Mouse (Mus musculus) urinary bladder, postnatal 4 days (tissue): ENCODE data around the gene Dusp27.

ENCODE experiments used
- DNase-seq, 2 experiments: peaks; one replicate each; pipeline ENCODE4 v3.0.0; 2021 to 2022; ENCODE audit warnings: low spot score in 2 of 2

Gene Dusp27

DNA sequence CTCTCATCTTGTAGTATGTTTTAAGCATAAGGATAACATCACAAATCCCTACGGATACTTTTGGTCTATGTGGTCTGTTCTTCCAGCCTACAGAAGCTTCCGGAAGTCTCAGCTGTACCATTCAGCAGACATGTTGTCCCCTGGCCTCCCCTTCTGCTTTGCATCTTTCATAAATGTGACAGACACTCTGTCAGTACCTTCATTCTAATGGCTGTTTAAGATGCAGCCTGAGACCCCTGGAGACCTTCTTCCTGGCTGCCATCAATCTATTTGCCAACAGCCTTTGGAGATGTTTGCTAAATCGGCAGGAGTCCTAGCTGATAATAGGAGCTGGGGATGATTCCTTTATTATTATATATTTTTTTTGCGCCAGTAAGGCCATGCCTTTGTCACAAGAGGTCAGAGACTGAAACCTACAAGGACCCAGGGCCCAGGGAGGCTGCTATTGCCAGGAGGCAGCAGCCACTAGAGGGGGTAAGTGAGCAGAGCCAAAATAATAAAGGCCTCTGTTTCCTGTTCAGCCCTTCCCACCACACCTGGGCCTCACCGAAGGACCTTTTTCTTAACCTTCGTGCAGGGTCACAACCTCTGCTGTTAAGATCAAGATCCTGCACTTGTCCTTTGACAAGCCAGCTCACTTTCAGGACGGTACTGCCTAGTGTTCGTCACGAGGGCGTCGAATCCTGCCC is 24.7 kb downstream of the Dusp27 start:
- peak in 1 of 2 experiments; percentile 16 for DNase-seq

DNA sequence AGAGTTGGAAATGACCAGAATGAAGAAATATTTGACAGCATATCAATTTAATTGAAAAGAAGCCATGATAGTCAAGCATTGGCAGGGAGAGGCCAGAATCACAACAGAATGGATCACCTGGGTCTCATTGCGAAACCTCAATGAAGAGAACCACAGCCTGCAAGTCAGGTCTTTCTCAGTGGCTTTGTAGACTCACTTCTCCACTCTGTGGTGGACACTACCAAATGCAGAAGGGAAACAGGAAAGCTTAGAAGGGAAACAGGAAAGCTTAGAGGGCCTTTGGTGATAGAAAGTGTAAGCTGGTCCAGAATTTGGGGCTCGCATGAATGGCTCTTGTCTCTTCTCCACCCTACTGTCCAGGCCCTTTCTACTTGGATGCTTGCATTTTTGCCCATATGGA is 29.6 kb downstream of the Dusp27 start:
- no peak for DNase-seq

DNA sequence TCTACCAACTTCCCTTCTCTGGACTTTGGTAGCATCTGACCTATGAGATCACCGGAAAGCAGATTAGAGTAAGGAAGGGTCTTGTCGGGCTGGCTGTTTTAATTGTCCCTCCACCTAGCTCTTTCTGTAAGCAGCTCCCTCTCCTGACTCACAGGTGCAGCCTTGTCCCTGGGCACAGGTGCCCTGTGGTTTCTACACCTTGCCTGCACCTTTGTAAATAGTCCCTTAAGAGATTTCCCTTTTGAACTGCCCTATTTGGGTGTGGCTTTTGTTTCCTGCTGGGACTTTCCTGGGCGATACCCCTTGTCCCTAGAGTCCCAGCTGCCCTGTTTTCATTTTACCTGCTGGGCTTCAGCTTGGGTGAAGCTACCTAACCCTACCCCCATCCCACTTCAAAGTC is 33.3 kb downstream of the Dusp27 start:
- DNase-seq = no peak

DNA sequence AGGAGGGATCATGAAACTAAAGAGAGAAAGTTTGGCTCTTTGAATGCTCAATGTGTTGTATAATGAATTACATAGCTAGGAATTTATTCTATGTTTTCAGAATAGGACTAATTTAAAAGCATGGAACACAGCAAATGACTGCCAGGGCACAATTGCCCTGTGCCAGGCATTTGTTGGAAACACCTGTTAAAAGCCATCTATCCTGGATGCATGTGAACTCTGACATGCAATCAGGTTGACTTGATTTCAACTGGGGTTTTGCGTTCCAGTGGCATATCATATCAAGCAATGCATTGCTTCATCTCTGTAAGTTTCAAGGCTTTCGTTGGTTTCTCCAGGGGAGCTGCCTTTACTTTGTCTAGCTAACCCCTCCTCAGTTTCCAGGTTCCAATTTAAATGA is 37.4 kb downstream of the Dusp27 start:
- DNase-seq = no peak

DNA sequence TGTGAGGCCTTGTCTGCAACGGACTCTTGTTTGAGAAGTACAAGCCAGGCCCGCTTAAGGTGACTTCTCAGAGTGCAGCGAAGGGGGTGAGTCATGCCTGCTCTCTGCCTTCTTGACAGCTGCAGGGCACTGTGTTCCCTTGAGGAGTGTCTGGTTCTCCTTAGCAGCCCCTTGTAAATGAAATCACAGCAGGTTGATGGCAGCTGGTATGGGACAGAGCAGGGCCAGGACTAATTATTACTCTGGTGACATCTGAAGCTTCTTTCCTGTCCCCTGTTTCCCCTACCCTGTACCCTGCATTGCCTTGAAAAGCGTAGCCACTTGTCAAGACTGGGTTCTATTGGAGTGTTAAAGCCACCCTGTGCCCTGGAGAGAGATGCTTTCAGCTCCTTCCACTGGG is 38.0 kb downstream of the Dusp27 start:
- no peak for DNase-seq

DNA sequence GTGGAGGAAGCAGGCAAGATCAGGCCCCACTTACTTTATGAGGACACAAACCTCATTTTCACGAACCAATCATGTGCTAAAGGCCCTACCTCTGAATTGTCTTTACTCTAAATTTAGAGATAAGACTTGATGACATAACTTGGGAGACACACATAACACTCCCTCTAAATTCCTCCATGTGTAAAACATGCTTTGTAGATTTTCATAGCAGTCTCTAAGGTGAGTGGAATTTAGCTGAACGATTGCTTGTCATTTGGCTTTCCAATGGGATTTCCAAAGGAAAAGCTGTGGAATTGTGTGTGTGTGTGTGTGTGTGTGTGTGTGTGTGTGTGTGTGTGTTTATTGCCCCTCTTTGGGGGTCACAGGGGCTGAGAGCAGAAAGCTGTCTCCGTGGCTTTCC is 38.4 kb downstream of the Dusp27 start:
- DNase-seq = no peak

DNA sequence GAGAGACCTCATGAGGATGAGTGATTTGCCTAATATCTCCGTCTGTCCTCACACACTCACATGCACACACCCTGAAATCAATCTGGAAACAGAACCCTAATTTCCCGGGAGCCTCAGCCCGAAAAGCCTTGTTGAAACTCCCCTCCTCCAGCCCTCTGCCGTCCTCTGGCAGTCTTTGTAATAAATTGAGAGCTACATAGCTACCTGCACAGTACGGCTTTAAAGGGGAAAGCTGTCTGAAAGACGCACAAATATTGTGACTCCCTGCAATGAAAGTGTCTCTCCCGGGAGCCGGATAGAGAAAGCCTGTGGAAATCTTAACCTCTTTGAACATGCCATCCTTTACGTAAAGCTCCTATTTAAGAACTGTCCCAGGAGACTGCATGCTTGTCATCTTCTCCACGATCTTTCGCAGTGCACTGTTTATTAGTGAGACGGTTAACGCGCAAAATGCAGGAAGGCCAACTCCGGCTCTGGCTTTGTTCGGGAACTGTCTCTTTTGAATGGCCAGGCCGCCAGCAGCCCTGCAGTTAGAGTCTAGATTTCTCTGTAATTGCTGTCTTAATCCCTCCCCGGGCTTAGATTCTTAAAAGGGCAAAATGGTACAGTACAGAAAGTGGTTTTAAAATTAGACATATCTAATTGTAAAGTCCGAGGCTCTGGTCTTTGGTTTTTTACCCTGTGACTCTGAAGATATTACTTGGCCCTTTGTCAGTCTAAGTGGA is 39.1 kb downstream of the Dusp27 start:
- no peak for DNase-seq

DNA sequence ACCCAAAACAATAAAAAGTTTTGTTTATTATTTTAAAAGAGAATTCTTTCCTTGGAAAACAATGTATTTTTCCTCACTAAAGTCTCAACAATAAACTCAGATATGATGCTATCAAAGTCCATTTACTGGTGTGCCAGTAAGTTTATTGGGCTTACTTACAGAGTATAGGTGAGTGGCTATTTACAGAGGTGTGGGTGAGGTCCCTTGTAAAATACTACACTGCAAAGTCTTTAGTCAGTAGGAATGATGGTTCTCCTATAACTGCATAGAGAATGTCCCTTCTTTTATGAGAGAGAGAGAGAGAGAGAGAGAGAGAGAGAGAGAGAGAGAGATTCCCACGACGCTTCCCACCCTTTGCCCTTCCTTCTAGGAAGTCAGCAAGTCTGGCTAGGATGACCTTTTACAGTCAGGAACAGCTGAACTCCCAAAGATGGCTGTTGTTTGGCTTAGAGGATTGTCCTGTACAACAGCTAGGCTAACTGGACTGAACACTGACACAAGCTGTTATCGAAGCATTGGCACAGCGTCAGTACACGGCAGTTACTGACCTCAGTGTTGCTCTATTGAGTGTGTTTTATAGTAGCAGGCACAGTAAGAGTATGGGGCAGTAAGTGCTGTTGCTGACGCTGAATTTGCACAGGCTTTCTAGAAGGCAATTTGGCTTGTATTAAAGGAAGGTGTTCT is 50.5 kb downstream of the Dusp27 start:
- DNase-seq = peak; percentile 9 to 51

DNA sequence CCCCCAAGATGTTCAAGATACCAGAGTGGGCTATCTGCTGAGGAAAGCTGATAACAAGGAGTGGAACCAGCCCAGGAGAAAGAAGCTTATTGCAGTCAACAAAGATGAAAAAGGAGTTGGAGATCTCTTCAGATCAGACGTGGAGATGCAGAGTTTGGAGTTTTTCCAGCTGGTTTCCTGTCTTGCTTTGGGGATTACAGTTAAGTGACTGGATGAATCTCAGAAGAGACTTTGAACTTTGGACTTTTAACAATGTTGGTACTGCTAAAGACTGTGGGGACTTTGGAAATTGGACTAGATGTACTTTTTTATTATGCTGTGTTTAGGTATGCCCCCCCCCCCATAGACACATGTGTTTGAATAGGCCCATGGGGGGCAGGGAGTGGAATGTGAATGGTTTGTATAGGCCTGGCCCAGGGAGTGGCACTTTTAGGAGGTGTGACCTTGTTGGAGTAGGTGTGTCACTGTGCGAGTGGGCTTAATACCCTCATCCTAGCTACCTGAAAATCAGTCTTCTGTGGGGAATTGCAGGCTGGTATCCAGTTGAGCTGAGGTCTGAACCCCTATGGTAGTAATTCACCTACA is 59.8 kb downstream of the Dusp27 start:
- peak in 1 of 2 experiments; percentile 29 for DNase-seq

DNA sequence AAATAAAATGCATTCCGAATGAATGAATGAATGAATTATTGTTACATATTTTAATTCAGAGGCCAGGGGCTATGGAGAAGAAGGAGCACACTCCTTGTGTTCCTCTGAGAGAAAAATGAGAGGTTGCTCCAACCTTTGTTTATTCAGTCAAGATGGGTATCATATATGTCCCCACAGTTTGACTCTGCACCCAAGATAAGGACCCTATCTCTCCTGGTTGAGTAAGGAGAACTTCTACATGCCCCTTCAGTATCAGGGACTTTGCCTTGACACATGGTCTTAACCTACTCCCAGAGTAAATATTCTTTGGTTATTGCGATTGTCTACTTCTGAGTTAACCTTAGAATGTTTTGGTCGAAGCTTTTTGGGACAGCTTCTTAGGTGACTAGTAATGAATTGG is 63.9 kb downstream of the Dusp27 start:
- DNase-seq = no peak

DNA sequence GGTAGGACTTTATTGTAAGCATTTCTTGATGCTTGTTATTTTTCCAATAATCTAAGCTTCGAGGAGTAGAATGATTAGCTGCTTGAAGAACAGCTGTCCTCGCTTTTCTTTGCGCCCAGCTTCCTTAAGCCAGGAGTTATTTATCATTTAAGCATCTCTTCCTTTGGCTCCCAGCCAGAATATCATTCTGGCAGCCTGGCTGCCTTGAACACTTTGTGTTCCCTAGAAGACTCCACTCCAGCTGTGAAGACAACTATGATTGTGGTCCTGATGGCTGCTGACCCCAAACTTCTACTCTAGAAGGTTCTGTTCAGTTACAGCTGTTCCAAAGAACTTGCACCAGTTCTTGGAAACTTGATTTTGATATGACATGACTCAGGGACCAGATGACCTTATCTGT is 66.2 kb downstream of the Dusp27 start:
- DNase-seq = no peak

DNA sequence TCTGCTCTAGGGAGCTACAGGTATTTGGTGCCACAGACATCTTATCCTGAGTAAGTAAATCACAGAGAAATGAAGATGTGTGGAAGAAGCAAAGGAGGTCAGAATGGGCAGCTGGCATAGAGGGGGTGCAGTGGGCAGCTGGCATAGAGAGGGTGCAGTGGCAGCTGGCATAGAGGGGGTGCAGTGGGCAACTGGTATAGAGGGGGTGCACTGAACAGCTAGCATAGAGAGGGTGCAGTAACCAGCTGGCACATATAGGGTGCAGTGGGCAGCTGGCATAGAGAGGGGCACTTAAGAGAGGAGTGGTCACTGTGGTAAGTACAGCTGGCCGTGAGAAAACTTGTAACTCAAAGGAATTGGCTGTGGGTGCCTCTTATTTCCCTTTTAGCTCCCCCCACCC is 67.3 kb downstream of the Dusp27 start:
- DNase-seq = no peak

DNA sequence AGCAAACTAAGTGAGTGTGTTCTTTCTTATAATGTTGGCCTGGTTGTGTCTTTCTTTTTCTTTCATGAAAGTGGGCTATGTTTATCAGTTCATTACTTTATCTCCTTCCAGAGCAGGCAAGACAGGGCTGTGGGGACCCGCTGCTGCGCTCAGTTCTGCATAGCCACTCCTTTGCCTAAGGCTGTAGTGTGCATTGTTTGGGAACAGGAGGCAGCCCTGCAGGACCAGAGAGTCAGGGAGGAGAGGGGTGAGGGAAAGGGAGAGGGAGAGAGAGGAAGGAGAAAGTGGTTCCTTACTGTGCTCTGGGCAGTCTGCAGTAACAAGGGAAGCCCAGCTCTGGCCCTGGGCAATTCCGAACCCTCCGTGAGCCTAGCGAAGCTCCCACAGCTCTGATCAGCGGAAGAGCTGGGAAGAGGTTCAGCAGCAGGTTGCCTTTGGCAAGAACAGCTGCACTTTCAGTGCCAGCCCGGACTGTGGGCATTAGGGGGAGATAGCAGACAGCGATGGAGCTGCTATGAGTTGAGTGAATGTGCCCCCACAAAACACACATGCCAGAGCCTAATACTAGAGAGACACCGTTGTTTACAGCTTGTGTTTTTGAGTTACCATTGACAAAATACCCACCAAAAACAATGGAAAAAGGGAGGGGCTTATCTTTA is 71.5 kb downstream of the Dusp27 start:
- DNase-seq = no peak

DNA sequence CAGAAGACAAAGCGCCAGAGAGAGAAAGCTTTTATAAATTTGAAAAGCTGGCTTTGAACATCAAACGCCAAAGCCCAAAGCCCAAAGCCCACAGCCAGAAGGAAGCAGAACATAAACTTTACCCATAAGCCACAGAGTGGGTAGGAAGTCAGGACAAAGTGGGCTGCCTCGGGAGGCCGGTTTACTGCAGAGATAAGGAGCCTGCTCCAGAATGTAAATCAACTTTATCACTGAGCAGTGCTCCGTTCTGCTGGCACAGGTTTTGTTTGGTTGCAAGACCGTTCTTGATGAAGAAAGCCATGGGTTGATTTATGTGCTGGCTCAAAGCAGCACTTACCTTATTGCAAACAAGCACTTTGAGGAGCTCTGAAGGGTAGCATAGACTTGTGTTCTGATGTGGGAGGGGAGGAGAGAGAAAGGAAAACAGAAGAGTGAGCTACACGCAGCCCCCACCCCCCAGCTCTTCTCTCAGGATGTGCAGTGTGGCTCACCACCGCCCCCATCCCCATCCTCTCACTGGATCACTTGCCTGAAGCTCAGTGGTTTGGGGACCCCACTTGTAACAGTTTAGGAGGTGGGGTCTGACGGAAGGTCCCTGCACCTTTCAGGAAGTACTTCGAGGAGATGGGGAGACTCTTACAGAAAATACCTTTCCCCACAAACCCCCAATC is 74.3 kb downstream of the Dusp27 start:
- DNase-seq = no peak

DNA sequence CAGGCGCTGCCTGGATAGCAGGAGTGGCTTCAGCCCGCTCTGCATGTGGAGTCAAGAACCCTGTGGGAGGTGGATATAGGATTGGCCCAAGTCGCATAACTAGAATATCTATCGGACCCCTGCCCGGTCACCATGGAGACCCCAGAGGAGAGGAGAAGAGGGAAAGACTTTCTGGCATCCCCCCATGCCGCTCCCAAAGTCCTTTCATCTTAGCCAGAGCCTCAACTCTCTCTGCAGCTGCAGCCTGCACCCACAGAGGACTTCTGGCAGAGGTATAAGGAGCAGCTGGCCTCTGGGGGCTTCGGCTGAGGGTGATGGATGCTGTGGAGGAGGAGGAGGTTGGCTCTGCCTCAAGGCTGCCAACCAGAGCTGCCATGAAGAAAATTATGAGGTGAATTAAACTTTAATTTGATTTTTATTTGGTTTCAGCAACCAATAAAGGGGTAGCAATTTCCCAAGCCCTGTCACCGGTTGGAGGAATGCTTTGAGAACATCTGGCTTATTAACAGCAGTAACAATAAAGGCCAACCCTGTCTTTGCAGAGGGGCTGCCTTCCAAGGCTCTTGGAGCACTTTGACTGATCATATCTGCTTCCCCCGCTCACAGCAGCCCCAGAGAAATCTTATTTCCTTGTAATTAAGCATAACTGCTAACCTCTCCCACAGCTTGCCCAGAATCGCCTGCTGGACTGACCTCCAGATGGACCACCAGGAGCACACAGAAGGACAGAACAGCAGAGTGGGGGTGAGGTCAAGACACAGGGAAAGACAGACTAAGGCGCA is 78.5 kb downstream of the Dusp27 start:
- DNase-seq = peak in 1 of 2 experiments; percentile 21

DNA sequence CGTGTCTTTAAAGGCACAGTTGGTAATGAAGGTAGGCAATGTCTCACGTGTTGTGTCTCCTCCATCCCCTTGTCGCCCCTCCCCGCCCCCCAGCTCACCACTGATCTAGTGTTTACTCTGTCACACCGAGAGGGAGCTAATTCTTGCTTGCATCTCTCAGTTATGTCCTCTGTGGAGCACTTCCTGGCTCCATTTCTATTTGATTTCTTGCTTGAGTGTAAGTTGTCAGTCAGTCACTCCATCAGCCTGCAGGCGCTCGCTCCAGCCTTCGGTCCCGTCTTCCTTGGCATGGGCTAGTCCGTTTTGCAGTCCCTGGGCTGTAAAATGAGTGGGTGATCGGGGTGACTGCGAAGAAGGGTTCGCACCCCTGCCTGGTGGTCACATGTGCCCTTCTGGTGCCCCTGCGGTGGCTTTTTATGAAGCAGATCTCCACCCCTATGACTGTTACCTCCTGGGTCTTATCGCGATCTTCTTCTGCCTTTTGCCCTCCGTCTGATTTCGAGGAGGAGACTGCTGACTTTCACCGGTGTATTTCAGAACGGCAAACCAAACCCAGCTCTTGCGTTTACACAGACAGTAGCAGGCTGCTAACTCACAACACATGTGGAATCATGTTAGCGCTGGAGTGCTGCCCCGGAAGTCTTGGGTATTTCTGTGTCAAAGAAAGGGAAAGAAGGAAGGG is 79.4 kb downstream of the Dusp27 start:
- DNase-seq = no peak
